Mouse (Mus musculus): Measurements from ENCODE around the gene Brat1.

- TF ChIP-seq CTCF (IDR thresholded peaks at IDR 0.05; ENCODE audit: control insufficient read depth, insufficient read depth, low read length) (no peak), POLR2A (IDR thresholded peaks at IDR 0.05; ENCODE audit: borderline replicate concordance, control insufficient read depth, low read depth, low read length) (no peak)
These were observed 2.1 kb upstream of the Brat1 start for GRCm38 (mm10) chr5:140702618-140703175.

Data from bone marrow, adult 2 months (tissue).